Mouse (Mus musculus) urinary bladder, postnatal 36 days (tissue): ENCODE data around the gene Tada3.

Experiments used
- DNase-seq, 2 experiments: peaks; one replicate each; pipeline ENCODE4 v3.0.0; 2022; ENCODE audit warnings: low spot score in 2 of 2, mixed read lengths in 1 of 2

Tada3 gene

GRCm38 (mm10) chr6:113377496-113378385, at the start of gene Tada3, which contains the start of gene Arpc4:
Gene Tada3, minus strand, starts transcription at chr6:113377883.
Gene Arpc4, plus strand, starts transcription at chr6:113378115.
- DNase-seq = peak; percentile 87 to 89

- peak in 1 of 2 experiments; percentile 33 for DNase-seq
Observed at GRCm38 (mm10) chr6:113427397-113427796, 49.7 kb upstream of the Tada3 start.

GRCm38 (mm10) chr6:113426696-113427095, 49.0 kb upstream of the Tada3 start:
- no peak for DNase-seq

- DNase-seq = no peak
Observed at GRCm38 (mm10) chr6:113424187-113424586, 46.5 kb upstream of the Tada3 start.

- no peak for DNase-seq
Observed at GRCm38 (mm10) chr6:113423000-113423399, 45.3 kb upstream of the Tada3 start.

- DNase-seq = peak; percentile 97
Observed at GRCm38 (mm10) chr6:113419199-113419587, 41.5 kb upstream of the Tada3 start, which contains the start of gene Rpusd3. Gene Rpusd3, minus strand, starts transcription at chr6:113419340.

- no peak for DNase-seq
Observed at GRCm38 (mm10) chr6:113418441-113419198, 40.9 kb upstream of the Tada3 start.

GRCm38 (mm10) chr6:113416416-113416815, 38.7 kb upstream of the Tada3 start:
- DNase-seq = no peak

GRCm38 (mm10) chr6:113410001-113410400, 32.3 kb upstream of the Tada3 start:
- no peak for DNase-seq

GRCm38 (mm10) chr6:113406683-113407082, 29.0 kb upstream of the Tada3 start:
- no peak for DNase-seq

GRCm38 (mm10) chr6:113405483-113405882, 27.8 kb upstream of the Tada3 start:
- DNase-seq = no peak

- no peak for DNase-seq
Observed at GRCm38 (mm10) chr6:113404649-113405448, 27.2 kb upstream of the Tada3 start.

GRCm38 (mm10) chr6:113402094-113402493, 24.4 kb upstream of the Tada3 start:
- DNase-seq = no peak

- no peak for DNase-seq
Observed at GRCm38 (mm10) chr6:113396270-113397030, 18.8 kb upstream of the Tada3 start.

GRCm38 (mm10) chr6:113395501-113395900, 17.8 kb upstream of the Tada3 start:
- DNase-seq = no peak

GRCm38 (mm10) chr6:113394811-113395210, 17.1 kb upstream of the Tada3 start:
- DNase-seq = no peak

- DNase-seq = no peak
Observed at GRCm38 (mm10) chr6:113393951-113394350, 16.3 kb upstream of the Tada3 start.

GRCm38 (mm10) chr6:113392387-113393071, 14.8 kb upstream of the Tada3 start:
- DNase-seq = peak; percentile 17 to 22

- DNase-seq = no peak
Observed at GRCm38 (mm10) chr6:113392015-113392386, 14.3 kb upstream of the Tada3 start.

GRCm38 (mm10) chr6:113390715-113391114, 13.0 kb upstream of the Tada3 start:
- no peak for DNase-seq
